Mouse (Mus musculus): ENCODE measurements around the gene Rhd. TPM values are rescaled to one million over a fixed set of nuclear protein-coding genes. Genes with fewer than 3 reads are reported as not detected.

The Rhd gene
- total and polyA plus RNA-seq, 3 experiments = 0.79 to 1.3 (median 1.1) TPM

DNA sequence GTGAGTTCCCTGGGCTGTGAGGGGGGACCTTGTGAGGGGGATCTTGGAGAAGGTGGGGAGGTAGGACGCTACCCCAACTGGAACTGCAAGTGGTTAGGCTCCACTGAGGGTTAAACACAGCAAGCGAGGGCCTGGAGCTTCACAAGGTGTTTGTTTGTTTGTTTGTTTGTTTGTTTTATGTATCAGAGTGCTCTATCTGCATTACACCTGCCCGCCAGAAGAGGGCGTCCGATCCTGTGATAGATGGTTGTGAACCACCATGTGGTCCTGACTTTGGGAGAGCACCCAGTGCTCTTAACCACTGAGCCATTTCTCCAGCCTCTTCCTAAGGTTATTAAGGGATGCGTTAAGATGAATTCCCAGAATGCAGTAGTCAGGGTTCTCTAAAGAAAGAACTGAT is 15.7 kb downstream of the Rhd start:
- H3K4me1 ChIP-seq (ENCODE audit: control insufficient read depth in 1 of 2, insufficient read depth in 2 of 2) = peaks cover 6 to 20% of the 10 kb centered on the region in 2 experiments; a peak in 3 of 4 replicates
- no peaks in the 10 kb centered on the region for H3K27me3 ChIP-seq (replicated peaks)
- TF ChIP-seq CTCF (conservative IDR thresholded peaks at IDR 0.05 in 1 of 2, IDR thresholded peaks at IDR 0.05 in 1 of 2; ENCODE audit: low read depth in 2 of 2, low read length in 2 of 2) = peak; percentile 18 to 43; a peak in 2 of 4 replicates
- no peak for TF ChIP-seq CHD2 (IDR thresholded peaks at IDR 0.05; ENCODE audit: low read length)
- no peak for TF ChIP-seq POLR2AphosphoS2 (IDR thresholded peaks at IDR 0.05; ENCODE audit: low read depth, low read length)
- TF ChIP-seq MYC (IDR thresholded peaks at IDR 0.05; ENCODE audit: low read depth, low read length) = no peak
- TF ChIP-seq ZMIZ1 (IDR thresholded peaks at IDR 0.05; ENCODE audit: low read depth, low read length) = no peak
- TF ChIP-seq ELF1 (IDR thresholded peaks at IDR 0.05; ENCODE audit: low read depth, low read length) = no peak
- no peak for TF ChIP-seq GABPA (IDR thresholded peaks at IDR 0.05; ENCODE audit: insufficient replicate concordance, low read depth, low read length)
- dilution Hi-C loops (cut with MboI; ENCODE audit: extremely low pct_ligation_motif_present, extremely low pct_unique_long_range_greater_than_20kb, low sequenced_read_pairs) = no loop called here
- no peak overlapping the region for H3K27ac ChIP-seq (ENCODE audit: insufficient read depth, low read depth)
- no peaks in the 10 kb centered on the region for H3K79me2 ChIP-seq (replicated peaks; ENCODE audit: control insufficient read depth, extremely low read depth, insufficient read depth, poor library complexity, severe bottlenecking)
- DNase-seq (ENCODE audit: extremely low read depth) = peak; percentile 34
- H3K9me3 ChIP-seq (replicated peaks; ENCODE audit: low read length) = no peaks in the 10 kb centered on the region
- H3K4me3 ChIP-seq (replicated peaks in 1 of 3; ENCODE audit: low read depth in 2 of 3, low read length in 2 of 3, poor library complexity in 1 of 3) = peak overlapping the region in 2 of 3 experiments; percentile 49 to 54
- H3K36me3 ChIP-seq (replicated peaks in 1 of 2; ENCODE audit: control insufficient read depth in 1 of 2, insufficient read depth in 1 of 2, low read length in 1 of 2) = no peaks in the 10 kb centered on the region
- H3K9ac ChIP-seq (ENCODE audit: insufficient read depth, low read depth) = no peak overlapping the region
- H3K4me2 ChIP-seq (ENCODE audit: insufficient read depth, low read depth, poor library complexity, severe bottlenecking) = peak overlapping the region; percentile 22; the same call in 1 of the 2 replicates
- in situ Hi-C loops (cut with MboI; ENCODE audit: low pct_ligation_motif_present, low pct_unique_long_range_greater_than_20kb, low sequenced_read_pairs) = no loop called here

DNA sequence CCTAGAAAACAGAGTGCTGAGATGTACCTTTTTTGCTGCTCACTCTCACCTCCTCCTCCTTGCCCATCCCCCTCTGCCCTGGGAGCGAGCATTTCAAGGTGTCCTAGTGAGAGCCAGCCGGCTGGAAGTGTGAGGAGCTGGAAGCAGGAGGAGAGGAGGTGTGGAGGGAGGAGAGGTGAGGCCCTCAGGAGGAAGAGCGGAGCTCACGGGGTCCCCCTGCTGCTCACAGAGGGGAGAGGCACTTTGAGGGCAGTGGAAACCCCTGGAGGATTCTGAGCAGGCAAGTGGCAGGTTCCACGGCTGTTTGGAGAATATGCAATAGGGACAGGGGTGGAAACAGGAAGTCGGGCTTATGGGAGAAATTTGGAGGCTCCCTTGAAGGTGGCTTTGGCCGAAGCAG is 18.9 kb downstream of the Rhd start:
- no peaks in the 10 kb centered on the region for H3K36me3 ChIP-seq (replicated peaks in 1 of 2; ENCODE audit: control insufficient read depth in 1 of 2, insufficient read depth in 1 of 2, low read length in 1 of 2)

DNA sequence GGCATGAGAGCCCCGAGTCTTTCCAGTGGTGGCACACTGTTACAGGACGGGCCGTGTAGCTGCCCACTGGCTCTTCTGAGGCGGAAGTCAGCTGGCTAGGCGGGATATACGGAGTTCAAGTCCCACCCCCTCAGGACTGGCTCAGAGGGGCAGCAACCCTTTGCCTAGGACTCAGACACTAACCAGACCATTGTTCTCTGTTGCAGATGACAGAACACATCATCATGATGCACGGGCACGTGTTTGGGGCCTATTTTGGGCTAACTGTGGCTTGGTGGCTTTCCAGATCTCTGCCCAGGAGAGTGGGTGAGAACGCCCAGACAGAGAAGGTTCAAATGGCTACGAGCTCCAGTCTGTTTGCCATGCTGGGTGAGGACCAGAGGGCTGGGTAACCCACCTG is 19.5 kb downstream of the Rhd start:
- H3K4me1 ChIP-seq (ENCODE audit: control insufficient read depth in 1 of 2, insufficient read depth in 2 of 2) = peaks cover 6 to 20% of the 10 kb centered on the region in 2 experiments; a peak in 3 of 4 replicates
- no peak overlapping the region for H3K27ac ChIP-seq (ENCODE audit: insufficient read depth, low read depth)
- DNase-seq (ENCODE audit: extremely low read depth) = no peak
- no peaks in the 10 kb centered on the region for H3K9me3 ChIP-seq (replicated peaks; ENCODE audit: low read length)
- no peak overlapping the region for H3K4me2 ChIP-seq (ENCODE audit: insufficient read depth, low read depth, poor library complexity, severe bottlenecking)
- H3K4me3 ChIP-seq (replicated peaks in 1 of 3; ENCODE audit: low read depth in 2 of 3, low read length in 2 of 3, poor library complexity in 1 of 3) = no peak overlapping the region
- H3K9ac ChIP-seq (ENCODE audit: insufficient read depth, low read depth) = no peak overlapping the region
- in situ Hi-C loops (cut with MboI; ENCODE audit: low pct_ligation_motif_present, low pct_unique_long_range_greater_than_20kb, low sequenced_read_pairs) = no loop called here
- no peaks in the 10 kb centered on the region for H3K79me2 ChIP-seq (replicated peaks; ENCODE audit: control insufficient read depth, extremely low read depth, insufficient read depth, poor library complexity, severe bottlenecking)
- TF ChIP-seq MAX (IDR thresholded peaks at IDR 0.05; ENCODE audit: low read length) = peak; percentile 43; the same call in 1 of the 2 replicates
- TF ChIP-seq JUND (conservative IDR thresholded peaks at IDR 0.05; ENCODE audit: low read depth, low read length) = no peak
- TF ChIP-seq MEF2A (IDR thresholded peaks at IDR 0.05; ENCODE audit: borderline replicate concordance, low read depth, low read length) = no peak
- TF ChIP-seq MXI1 (IDR thresholded peaks at IDR 0.05; ENCODE audit: low read depth, low read length) = no peak
- peak; percentile 75 for TF ChIP-seq BHLHE40 (IDR thresholded peaks at IDR 0.05; ENCODE audit: low read depth, low read length)
- H3K36me3 ChIP-seq (replicated peaks in 1 of 2; ENCODE audit: control insufficient read depth in 1 of 2, insufficient read depth in 1 of 2, low read length in 1 of 2) = no peaks in the 10 kb centered on the region
- dilution Hi-C loops (cut with MboI; ENCODE audit: extremely low pct_ligation_motif_present, extremely low pct_unique_long_range_greater_than_20kb, low sequenced_read_pairs) = no loop called here
- H3K27me3 ChIP-seq (replicated peaks) = no peaks in the 10 kb centered on the region

More for the DNA sequence above, 18.9 kb downstream of the Rhd start:
- Histone ChIP-seq H3K9me3 (replicated peaks; ENCODE audit: low read length) (no peaks in the 10 kb centered on the region), H3K4me3 (replicated peaks in 1 of 3; ENCODE audit: low read depth in 2 of 3, low read length in 2 of 3, poor library complexity in 1 of 3) (no peak overlapping the region), H3K27me3 (replicated peaks) (no peaks in the 10 kb centered on the region), H3K9ac (ENCODE audit: insufficient read depth, low read depth) (no peak overlapping the region), H3K27ac (ENCODE audit: insufficient read depth, low read depth) (no peak overlapping the region), H3K4me2 (ENCODE audit: insufficient read depth, low read depth, poor library complexity, severe bottlenecking) (no peak overlapping the region), H3K79me2 (replicated peaks; ENCODE audit: control insufficient read depth, extremely low read depth, insufficient read depth, poor library complexity, severe bottlenecking) (no peaks in the 10 kb centered on the region), H3K4me1 (ENCODE audit: control insufficient read depth in 1 of 2, insufficient read depth in 2 of 2) (peaks cover 6 to 20% of the 10 kb centered on the region in 2 experiments; a peak in 3 of 4 replicates)
- dilution Hi-C loops (cut with MboI; ENCODE audit: extremely low pct_ligation_motif_present, extremely low pct_unique_long_range_greater_than_20kb, low sequenced_read_pairs) (no loop called here), in situ Hi-C loops (cut with MboI; ENCODE audit: low pct_ligation_motif_present, low pct_unique_long_range_greater_than_20kb, low sequenced_read_pairs) (no loop called here)
- TF ChIP-seq RAD21 (IDR thresholded peaks at IDR 0.05; ENCODE audit: low read depth, low read length) (peak; percentile 25), JUND (conservative IDR thresholded peaks at IDR 0.05; ENCODE audit: low read depth, low read length) (no peak), ZC3H11A (IDR thresholded peaks at IDR 0.05; ENCODE audit: low read depth, low read length) (no peak), CTCF (conservative IDR thresholded peaks at IDR 0.05 in 1 of 2, IDR thresholded peaks at IDR 0.05 in 1 of 2; ENCODE audit: low read depth in 2 of 2, low read length in 2 of 2) (peak; percentile 66 to 74), SMC3 (IDR thresholded peaks at IDR 0.05; ENCODE audit: low read depth, low read length) (peak; percentile 51)
- DNase-seq (ENCODE audit: extremely low read depth) = peak; percentile 54

All from CH12.LX (cell line).